8 mouse cellular contexts compared by ENCODE assay signal in the genomic region with DNA sequence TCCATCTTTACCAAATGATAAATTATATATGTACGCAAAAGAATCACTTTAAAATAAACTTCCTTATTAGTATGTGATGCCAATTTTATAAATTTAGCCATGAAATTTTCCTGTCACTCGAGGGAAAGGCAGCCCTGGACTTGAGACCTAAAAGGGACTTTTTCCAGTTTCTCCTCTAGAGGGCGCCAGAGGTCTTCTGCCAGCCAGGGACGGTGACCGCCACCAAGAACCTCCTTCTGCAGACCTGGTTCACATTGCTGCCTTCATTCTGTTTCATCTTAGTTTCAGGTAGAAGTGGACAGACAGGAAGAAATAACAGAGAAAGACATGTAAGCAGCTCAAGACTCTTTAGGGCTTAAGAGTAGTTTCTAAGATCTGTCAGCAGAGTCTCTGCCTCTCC. TPM values are rescaled to one million over a fixed set of nuclear protein-coding genes. Genes with fewer than 3 reads are reported as not detected.
A peak's percentile ranks its signal among the peaks of the same experiment; 100 is the strongest.
DNase-seq lines count a peak whose midpoint lies in the region; ATAC-seq and TF ChIP-seq lines count a peak whose summit lies in the region.

No protein-coding gene starts in this region.

- no peak overlapping the region for H3K9ac ChIP-seq in midbrain, embryonic 13.5 days (replicated peaks)

- no peaks in the 10 kb centered on the region for H3K27me3 ChIP-seq in spleen, adult 2 months (ENCODE audit: control insufficient read depth, insufficient read depth, low read length)
- H3K27me3 ChIP-seq in midbrain, embryonic 13.5 days = peaks cover 26% of the 10 kb centered on the region
- H3K27me3 ChIP-seq in splenic B cell, adult 2 months (ENCODE audit: control insufficient read depth, insufficient read depth, low read length, poor library complexity, severe bottlenecking) = no peaks in the 10 kb centered on the region; the same call in 1 of the 2 replicates

- H3K4me2 ChIP-seq in midbrain, embryonic 13.5 days (replicated peaks) = no peak overlapping the region

- TF ChIP-seq CTCF in spleen, adult 2 months (IDR thresholded peaks at IDR 0.05; ENCODE audit: extremely low read depth, insufficient read depth, insufficient read length, insufficient replicate concordance) = peak; percentile 92
- TF ChIP-seq CTCF in left cerebral cortex, adult 2 months (IDR thresholded peaks at IDR 0.05) = no peak; the same call in none of the 2 replicates

- no peaks in the 10 kb centered on the region for H3K4me1 ChIP-seq in spleen, adult 2 months (ENCODE audit: control insufficient read depth, insufficient read depth, insufficient read length)
- peaks cover 7% of the 10 kb centered on the region; the same call in 1 of the 2 replicates for H3K4me1 ChIP-seq in midbrain, embryonic 13.5 days (replicated peaks)

- peak; percentile 49 to 54 for DNase-seq in spleen, adult 2 months (ENCODE audit: low read depth in 1 of 2, low spot score in 2 of 2)
- no peak for DNase-seq in spleen, adult 12 weeks (ENCODE audit: low spot score)
- peak; percentile 86 to 91 for DNase-seq in cerebellum, postnatal 10 days
- DNase-seq in frontal cortex, postnatal 25 days (ENCODE audit: low spot score in 2 of 2) = peak; percentile 14 to 45
- peak; percentile 65 to 66 for DNase-seq in left cerebral cortex, adult 2 months (ENCODE audit: extremely low spot score in 1 of 2, low spot score in 2 of 2)
- DNase-seq in splenic B cell, adult 2 months (ENCODE audit: low read depth, low spot score) = peak; percentile 87

- H3K4me3 ChIP-seq in spleen, adult 2 months (ENCODE audit: extremely low read depth, insufficient read depth, insufficient read length) = no peak overlapping the region
- no peak overlapping the region for H3K4me3 ChIP-seq in left cerebral cortex, adult 2 months
- H3K4me3 ChIP-seq in midbrain, embryonic 13.5 days (replicated peaks) = no peak overlapping the region

- WGBS in spleen, adult 2 months = 1% methylated on average over 5 of the region's 5 CpGs
- WGBS in midbrain, embryonic 13.5 days = 0% methylated on average over 5 of the region's 5 CpGs

- peak; percentile 62 for ATAC-seq in inflammation-experienced regulatory T-cells, adult 6 months
- ATAC-seq in midbrain, embryonic 13.5 days = peak; percentile 41

- intact Hi-C loops in left cerebral cortex, adult 2 months (cut with DNase I) = loop anchor here (1.0 to 10.0 kb wide), 5 partner anchors 71 to 548 kb away; no protein-coding TSS in a partner anchor

- no peaks in the 10 kb centered on the region for H3K9me3 ChIP-seq in midbrain, embryonic 13.5 days

- H3K36me3 ChIP-seq in spleen, adult 2 months (ENCODE audit: control insufficient read depth, insufficient read depth, low read length) = no peaks in the 10 kb centered on the region
- H3K36me3 ChIP-seq in midbrain, embryonic 13.5 days = no peaks in the 10 kb centered on the region
- H3K36me3 ChIP-seq in splenic B cell, adult 2 months (ENCODE audit: control insufficient read depth, insufficient read depth, low read length, poor library complexity, severe bottlenecking) = no peaks in the 10 kb centered on the region

- H3K27ac ChIP-seq in spleen, adult 2 months (ENCODE audit: insufficient read depth, low read length) = no peak overlapping the region
- no peak overlapping the region for H3K27ac ChIP-seq in left cerebral cortex, adult 2 months
- H3K27ac ChIP-seq in midbrain, embryonic 13.5 days = no peak overlapping the region

- TF ChIP-seq POLR2A in spleen, adult 2 months (IDR thresholded peaks at IDR 0.05; ENCODE audit: low read depth, low read length) = no peak

RNA-seq across cellular contexts. Expression of gene Nid2, which starts 44.6 kb away (rescaled TPM):
- 5.9 and 6.4 TPM in 2 replicates for polyA plus RNA-seq in spleen, adult 2 months (2012; rRNA removed)
- polyA plus RNA-seq in inflammation-experienced regulatory T-cells, adult 6 months (2017; shearing (Covaris generic)) = 1 to 10 TPM in 1 of 3 experiments, under 1 TPM in 2; 0.35 to 1.1 (median 0.70) TPM
- 1 to 10 TPM; 2.3 to 2.6 TPM for total RNA-seq in left cerebral cortex, adult 2 months (2021)
- polyA plus RNA-seq in midbrain, embryonic 13.5 days (2015; fragmentation: Nextera tagmentation; extraction: Ambion mirVana) = 35.1 and 40.7 TPM in 2 replicates
